Mouse (Mus musculus): ENCODE data around the gene Serpinb6c. TPM values are rescaled to one million over a fixed set of nuclear protein-coding genes. Genes with fewer than 3 reads are reported as not detected.

Gene Serpinb6c
- under 1 TPM in 1 of 2 experiments, not detected in 1; 0.29 TPM for polyA plus RNA-seq (2017; shearing (Covaris generic))

DNA sequence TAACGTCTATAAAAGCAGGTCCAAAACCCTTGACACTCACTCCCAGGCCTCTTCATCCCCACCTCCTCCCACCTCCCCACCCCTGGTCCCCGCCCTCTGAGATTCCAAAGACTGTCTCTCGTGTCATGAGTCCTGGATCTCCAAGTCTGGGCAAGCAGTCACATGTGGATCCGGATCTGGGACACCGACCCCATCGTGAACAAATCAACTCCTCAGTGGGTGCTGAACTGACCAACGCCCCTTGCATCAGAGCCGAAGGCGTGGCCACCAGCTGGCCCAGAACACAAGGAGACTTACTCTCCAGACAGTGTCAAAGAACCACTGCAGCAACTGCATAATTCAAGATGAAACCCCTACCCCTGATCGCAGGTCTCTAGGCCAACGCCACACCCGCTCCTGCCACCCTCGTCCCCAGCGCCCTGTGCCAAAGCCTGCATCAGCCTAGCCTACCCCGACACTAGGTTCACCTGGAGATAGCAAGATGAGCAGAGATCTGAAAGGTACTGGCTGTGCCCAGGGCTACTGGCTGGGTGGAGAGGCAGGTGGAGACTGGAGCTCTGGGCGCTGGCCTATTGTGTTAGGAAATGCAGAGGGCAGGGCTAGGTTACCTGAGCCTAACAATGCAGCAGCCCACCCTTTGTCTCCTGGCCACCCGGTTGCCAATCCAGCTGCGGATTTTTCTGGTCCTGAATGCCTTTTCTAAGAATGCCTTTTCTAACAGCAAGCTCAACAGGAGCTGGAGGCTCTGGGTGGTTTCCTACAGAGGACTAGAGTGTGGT, at the start of gene Serpinb6c:
Gene Serpinb6c, minus strand, starts transcription at position 533 of the 779 bp plus-strand sequence.

GRCm38 (mm10) chr13:33843308-33843707, 62.2 kb downstream of the Serpinb6c start, which contains the start of gene Serpinb6e:
Gene Serpinb6e (minus strand): TSS chr13:33843408.

Other genes starting within 250 kb of the Serpinb6c start
- not detected for gene Serpinb6d, start 244.3 kb downstream of the Serpinb6c start, polyA plus RNA-seq (2017; shearing (Covaris generic))
- not detected for gene Serpinb6e, start 62.3 kb downstream of the Serpinb6c start, polyA plus RNA-seq (2017; shearing (Covaris generic))
- 10 to 100 TPM in 1 of 2 experiments, 1 to 10 TPM in 1; 7.9 to 11.8 TPM for gene Nqo2, start 59.0 kb upstream of the Serpinb6c start, polyA plus RNA-seq (2017; shearing (Covaris generic))
- gene Ripk1, start 96.7 kb upstream of the Serpinb6c start, polyA plus RNA-seq (2017; shearing (Covaris generic)), result 10 to 100 TPM; 52.1 to 69.4 TPM
- gene Serpinb6a, start 97.1 kb upstream of the Serpinb6c start, polyA plus RNA-seq (2017; shearing (Covaris generic)), result 10 to 100 TPM; 31.9 to 73.2 TPM
- gene Bphl, start 131.9 kb upstream of the Serpinb6c start, polyA plus RNA-seq (2017; shearing (Covaris generic)), result 10 to 100 TPM; 21.0 to 29.9 TPM
- 10 to 100 TPM in 1 of 2 experiments, 1 to 10 TPM in 1; 8.1 to 12.1 TPM for gene Tubb2a, start 172.3 kb upstream of the Serpinb6c start, polyA plus RNA-seq (2017; shearing (Covaris generic))
- 1 to 10 TPM in 1 of 2 experiments, under 1 TPM in 1; 0.91 to 2.0 TPM for gene Tubb2b, start 224.8 kb upstream of the Serpinb6c start, polyA plus RNA-seq (2017; shearing (Covaris generic))

Data from activated CD4-positive, CD25-positive, alpha-beta regulatory T cell (primary cell).